Mouse (Mus musculus): Measurements from ENCODE around the gene Wbp1. TPM values are rescaled to one million over a fixed set of nuclear protein-coding genes. Genes with fewer than 3 reads are reported as not detected.

Gene Wbp1
- polyA plus RNA-seq, 1 experiment from 2014 or later, result 87.2 TPM

DNA sequence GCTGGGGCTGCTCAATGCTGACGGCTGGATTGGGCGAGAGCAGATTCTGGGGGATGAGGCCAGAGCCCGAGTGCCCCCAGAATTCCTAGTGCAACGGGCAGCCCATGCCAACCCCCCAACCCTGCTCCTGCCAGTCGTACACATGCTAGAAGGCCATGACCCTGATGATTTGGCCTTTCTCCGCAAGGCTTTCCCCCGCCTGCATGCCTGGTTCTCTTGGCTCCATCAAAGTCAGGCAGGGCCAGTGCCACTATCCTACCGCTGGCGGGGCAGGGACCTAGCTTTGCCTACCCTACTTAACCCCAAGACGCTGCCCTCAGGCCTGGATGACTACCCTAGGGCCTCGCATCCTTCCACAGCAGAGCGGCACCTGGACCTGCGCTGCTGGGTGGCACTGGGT, 3.7 kb downstream of the Wbp1 start:
- peak overlapping the region; percentile 65; the same call in 1 of the 2 replicates for H3K4me3 ChIP-seq (ENCODE audit: low read depth, low read length)
- no peak overlapping the region for H3K9ac ChIP-seq (ENCODE audit: low read depth, low read length)
- no peaks in the 10 kb centered on the region for H3K27me3 ChIP-seq (ENCODE audit: control insufficient read depth, insufficient read depth, low read length)
- H3K36me3 ChIP-seq (ENCODE audit: control insufficient read depth, insufficient read depth, low read length), result peaks cover 22% of the 10 kb centered on the region
- no peak for ATAC-seq (replicated peaks; ENCODE audit: insufficient number of reproducible peaks, low FRiP score, low TSS enrichment)
- no peak overlapping the region for H3K4me2 ChIP-seq
- H3K27ac ChIP-seq (ENCODE audit: low read depth, low read length), result no peak overlapping the region; the same call in 1 of the 2 replicates
- no peaks in the 10 kb centered on the region for H3K9me3 ChIP-seq (replicated peaks; ENCODE audit: control insufficient read depth, low read length)
- 88% methylated on average over 13 of the region's 13 CpGs for WGBS (ENCODE audit: insufficient replicate concordance)
- H3K4me1 ChIP-seq (ENCODE audit: control insufficient read depth, insufficient read depth, low read length), result peaks cover 28% of the 10 kb centered on the region

DNA sequence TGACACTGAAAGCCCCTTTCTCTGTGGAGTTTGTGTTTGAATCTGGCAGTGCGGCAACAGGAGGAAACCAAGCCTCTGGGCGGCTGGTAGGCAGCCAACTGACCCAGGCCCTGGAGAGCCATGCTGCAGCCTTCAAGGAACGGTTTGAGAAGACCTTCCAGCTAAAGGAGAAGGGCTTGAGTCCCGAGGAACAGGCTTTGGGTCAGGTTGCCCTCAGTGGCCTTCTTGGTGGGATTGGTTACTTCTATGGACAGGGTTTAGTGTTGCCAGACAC, 4.3 kb downstream of the Wbp1 start:
- Histone ChIP-seq H3K27me3 (ENCODE audit: control insufficient read depth, insufficient read depth, low read length) (no peaks in the 10 kb centered on the region), H3K4me3 (ENCODE audit: low read depth, low read length) (peak overlapping the region; percentile 65), H3K36me3 (ENCODE audit: control insufficient read depth, insufficient read depth, low read length) (peaks cover 22% of the 10 kb centered on the region), H3K4me2 (no peak overlapping the region; the same call in 1 of the 2 replicates), H3K9ac (ENCODE audit: low read depth, low read length) (0 out of 2 replicates have a peak overlapping the region, but pooled peaks have one; percentile 87), H3K4me1 (ENCODE audit: control insufficient read depth, insufficient read depth, low read length) (peaks cover 26% of the 10 kb centered on the region), H3K9me3 (replicated peaks; ENCODE audit: control insufficient read depth, low read length) (no peaks in the 10 kb centered on the region), H3K27ac (ENCODE audit: low read depth, low read length) (no peak overlapping the region)
- WGBS (ENCODE audit: insufficient replicate concordance), result 78% methylated on average over 4 of the region's 4 CpGs
- no peak for ATAC-seq (replicated peaks; ENCODE audit: insufficient number of reproducible peaks, low FRiP score, low TSS enrichment)

DNA sequence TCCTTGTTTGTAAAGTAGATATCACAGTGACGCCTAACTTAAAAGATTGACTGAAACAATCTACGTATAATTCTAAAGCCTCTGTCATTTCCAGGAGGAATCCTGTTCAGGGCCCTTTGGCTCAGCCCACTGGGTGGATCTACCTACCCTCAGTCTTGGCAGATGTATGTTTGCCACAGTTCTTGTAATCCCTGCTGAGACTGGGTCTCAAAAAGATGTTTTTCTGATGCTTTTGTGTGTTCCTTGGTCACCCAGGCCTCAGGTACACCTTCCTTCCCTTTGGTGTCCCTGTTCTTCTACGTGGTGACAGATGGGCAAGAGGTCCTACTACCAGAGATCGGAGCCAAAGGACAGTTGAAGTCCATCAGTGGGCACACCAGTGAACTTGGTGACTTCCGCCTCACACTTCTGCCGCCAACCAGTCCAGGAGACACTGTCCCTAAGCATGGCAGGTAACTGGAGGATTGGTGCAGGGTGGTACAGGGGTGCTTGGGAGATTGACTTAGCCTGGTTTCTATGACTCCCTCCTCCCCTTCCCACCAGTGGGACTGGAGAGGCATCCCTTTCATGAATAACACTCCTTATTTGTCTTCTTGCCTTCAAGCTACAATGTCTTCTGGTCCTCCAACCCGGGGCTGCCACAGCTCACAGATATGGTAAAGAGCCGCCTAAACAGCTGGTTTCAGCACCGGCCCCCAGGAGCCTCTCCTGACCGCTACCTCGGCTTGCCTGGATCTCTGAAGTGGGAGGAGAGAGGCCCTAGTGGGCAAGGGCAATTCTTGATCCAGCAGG, 4.8 kb downstream of the Wbp1 start:
- ATAC-seq (replicated peaks; ENCODE audit: insufficient number of reproducible peaks, low FRiP score, low TSS enrichment), result no peak
- 76% methylated on average over 11 of the region's 11 CpGs for WGBS (ENCODE audit: insufficient replicate concordance)
- H3K4me3 ChIP-seq (ENCODE audit: low read depth, low read length), result peak overlapping the region; percentile 65
- peak overlapping the region; percentile 89 for H3K4me2 ChIP-seq
- H3K27me3 ChIP-seq (ENCODE audit: control insufficient read depth, insufficient read depth, low read length), result no peaks in the 10 kb centered on the region
- 0 out of 2 replicates have a peak overlapping the region, but pooled peaks have one; percentile 87 for H3K27ac ChIP-seq (ENCODE audit: low read depth, low read length)
- H3K9me3 ChIP-seq (replicated peaks; ENCODE audit: control insufficient read depth, low read length), result no peaks in the 10 kb centered on the region
- peaks cover 22% of the 10 kb centered on the region for H3K36me3 ChIP-seq (ENCODE audit: control insufficient read depth, insufficient read depth, low read length)
- H3K9ac ChIP-seq (ENCODE audit: low read depth, low read length), result peak overlapping the region; percentile 87
- H3K4me1 ChIP-seq (ENCODE audit: control insufficient read depth, insufficient read depth, low read length), result peaks cover 26% of the 10 kb centered on the region

DNA sequence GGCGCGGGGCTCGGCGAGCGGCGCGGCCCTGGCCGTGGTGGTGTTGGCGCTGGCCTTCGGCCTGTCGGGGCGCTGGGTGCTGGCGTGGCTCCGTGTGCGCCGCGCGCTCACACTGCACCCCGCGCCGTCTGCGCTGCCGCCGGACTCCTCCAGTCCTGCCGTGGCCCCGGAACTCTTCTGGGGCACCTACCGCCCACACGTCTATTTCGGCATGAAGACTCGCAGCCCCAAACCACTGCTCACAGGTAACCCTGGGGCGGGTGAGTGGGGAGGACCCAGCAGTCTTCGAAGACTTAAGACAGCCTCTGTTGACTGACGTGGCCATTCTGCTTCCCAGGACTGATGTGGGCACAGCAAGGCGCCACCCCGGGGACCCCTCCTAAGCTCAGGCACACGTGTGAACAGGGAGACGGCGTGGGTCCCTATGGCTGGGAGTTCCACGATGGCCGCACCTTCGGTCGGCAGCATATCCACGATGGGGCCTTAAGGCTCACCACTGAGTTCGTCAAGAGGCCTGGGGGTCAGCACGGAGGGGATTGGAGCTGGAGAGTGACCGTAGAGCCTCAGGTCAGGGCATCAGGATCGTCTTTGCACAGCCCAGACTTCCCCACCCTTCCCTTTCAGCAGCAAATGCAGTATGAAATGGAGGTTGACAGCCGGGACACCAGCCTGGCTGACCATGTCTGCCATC, 5.5 kb downstream of the Wbp1 start:
- Histone ChIP-seq H3K4me2 (peak overlapping the region; percentile 89), H3K9me3 (replicated peaks; ENCODE audit: control insufficient read depth, low read length) (no peaks in the 10 kb centered on the region), H3K36me3 (ENCODE audit: control insufficient read depth, insufficient read depth, low read length) (peaks cover 22% of the 10 kb centered on the region), H3K9ac (ENCODE audit: low read depth, low read length) (peak overlapping the region; percentile 87), H3K4me1 (ENCODE audit: control insufficient read depth, insufficient read depth, low read length) (peaks cover 28% of the 10 kb centered on the region), H3K27me3 (ENCODE audit: control insufficient read depth, insufficient read depth, low read length) (no peaks in the 10 kb centered on the region), H3K27ac (ENCODE audit: low read depth, low read length) (peak overlapping the region; percentile 87), H3K4me3 (ENCODE audit: low read depth, low read length) (peak overlapping the region; percentile 65)
- WGBS (ENCODE audit: insufficient replicate concordance), result 2% methylated on average over 29 of the region's 48 CpGs
- 0 out of 2 replicates have a peak, but pooled peaks have one; percentile 17 for ATAC-seq (replicated peaks; ENCODE audit: insufficient number of reproducible peaks, low FRiP score, low TSS enrichment)

DNA sequence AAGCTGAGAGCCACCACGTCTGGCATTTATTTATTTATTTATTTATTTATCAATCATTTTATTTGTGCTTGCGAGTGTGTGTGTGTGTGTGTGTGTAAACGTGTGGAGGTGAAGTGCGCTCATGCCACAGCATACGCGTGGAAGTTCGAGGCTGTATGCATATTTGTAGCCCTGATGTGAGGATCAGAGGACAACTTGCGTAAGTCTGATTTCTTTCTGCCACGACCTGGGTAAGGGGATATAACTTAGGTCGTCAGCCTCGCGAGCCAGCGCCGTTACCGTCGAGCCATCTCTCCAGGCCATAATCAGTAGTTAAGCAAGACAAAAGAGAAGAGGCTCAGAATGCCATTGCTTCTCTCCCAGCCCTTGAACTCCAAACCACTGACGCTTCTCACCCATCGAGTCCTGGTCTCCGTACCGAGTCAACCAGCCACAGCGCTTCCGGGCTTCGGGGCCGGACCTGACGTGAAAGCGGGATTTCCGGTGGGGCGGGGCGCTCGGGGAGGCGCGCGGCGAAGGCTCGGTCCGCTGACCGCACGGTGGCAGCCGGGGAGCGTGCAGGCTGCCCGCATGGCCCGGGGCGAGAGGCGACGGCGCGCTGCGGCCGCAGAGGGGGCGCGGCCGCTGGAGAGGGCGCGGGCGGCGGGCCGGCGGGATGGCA, 6.2 kb downstream of the Wbp1 start, which contains the start of gene Mogs:
TSS of gene Mogs (plus strand) at position 486 of the 661 bp plus-strand sequence.
- Histone ChIP-seq H3K27me3 (ENCODE audit: control insufficient read depth, insufficient read depth, low read length) (no peaks in the 10 kb centered on the region), H3K4me2 (peak within 1 kb of the TSS; percentile 89), H3K9me3 (replicated peaks; ENCODE audit: control insufficient read depth, low read length) (no peaks in the 10 kb centered on the region), H3K4me3 (ENCODE audit: low read depth, low read length) (peak within 1 kb of the TSS; percentile 65), H3K4me1 (ENCODE audit: control insufficient read depth, insufficient read depth, low read length) (peaks cover 30% of the 10 kb centered on the region), H3K9ac (ENCODE audit: low read depth, low read length) (peak within 1 kb of the TSS; percentile 87), H3K36me3 (ENCODE audit: control insufficient read depth, insufficient read depth, low read length) (peaks cover 22% of the 10 kb centered on the region), H3K27ac (ENCODE audit: low read depth, low read length) (peak within 1 kb of the TSS; percentile 87)
- under 1% methylated on average over 46 of the region's 58 CpGs for WGBS (ENCODE audit: insufficient replicate concordance)
- ATAC-seq (replicated peaks; ENCODE audit: insufficient number of reproducible peaks, low FRiP score, low TSS enrichment), result peak; percentile 82

DNA sequence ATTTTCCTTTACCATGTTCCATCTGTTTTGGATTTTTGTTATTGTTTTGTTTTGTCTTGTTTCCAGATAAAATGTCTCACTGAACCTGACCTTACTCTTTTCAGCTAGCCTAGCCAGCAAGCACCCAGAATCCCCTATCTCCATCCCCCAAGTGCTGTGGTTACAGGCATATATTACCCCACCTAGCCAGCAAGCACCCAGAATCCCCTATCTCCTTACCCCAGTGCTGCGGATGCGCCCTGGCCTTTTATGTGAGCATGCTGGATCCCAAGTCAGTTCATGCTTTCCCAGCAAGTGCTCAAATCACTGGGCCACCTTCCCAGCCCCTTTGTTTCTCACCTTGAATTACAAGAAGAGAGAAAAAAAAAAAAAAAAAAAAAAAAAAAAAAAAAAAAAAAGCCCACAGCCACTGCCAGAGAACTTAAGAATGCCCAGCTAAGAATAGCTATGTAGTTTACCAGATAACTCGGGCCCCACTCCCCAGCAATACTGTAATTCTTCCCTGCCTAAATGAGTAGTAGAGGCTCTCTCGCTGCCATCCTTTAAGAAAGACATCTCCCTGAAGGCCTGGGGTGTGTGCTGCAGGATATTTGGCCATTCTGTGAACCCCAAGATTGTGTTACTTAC, 9.7 kb downstream of the Wbp1 start:
- H3K4me2 ChIP-seq, result no peak overlapping the region
- no peak overlapping the region for H3K27ac ChIP-seq (ENCODE audit: low read depth, low read length)
- WGBS (ENCODE audit: insufficient replicate concordance), result 77% methylated on average over 4 of the region's 4 CpGs
- H3K9ac ChIP-seq (ENCODE audit: low read depth, low read length), result no peak overlapping the region
- H3K27me3 ChIP-seq (ENCODE audit: control insufficient read depth, insufficient read depth, low read length), result no peaks in the 10 kb centered on the region
- ATAC-seq (replicated peaks; ENCODE audit: insufficient number of reproducible peaks, low FRiP score, low TSS enrichment), result no peak
- no peak overlapping the region for H3K4me3 ChIP-seq (ENCODE audit: low read depth, low read length)
- H3K4me1 ChIP-seq (ENCODE audit: control insufficient read depth, insufficient read depth, low read length), result peaks cover 32% of the 10 kb centered on the region
- H3K36me3 ChIP-seq (ENCODE audit: control insufficient read depth, insufficient read depth, low read length), result no peaks in the 10 kb centered on the region
- no peaks in the 10 kb centered on the region for H3K9me3 ChIP-seq (replicated peaks; ENCODE audit: control insufficient read depth, low read length)

DNA sequence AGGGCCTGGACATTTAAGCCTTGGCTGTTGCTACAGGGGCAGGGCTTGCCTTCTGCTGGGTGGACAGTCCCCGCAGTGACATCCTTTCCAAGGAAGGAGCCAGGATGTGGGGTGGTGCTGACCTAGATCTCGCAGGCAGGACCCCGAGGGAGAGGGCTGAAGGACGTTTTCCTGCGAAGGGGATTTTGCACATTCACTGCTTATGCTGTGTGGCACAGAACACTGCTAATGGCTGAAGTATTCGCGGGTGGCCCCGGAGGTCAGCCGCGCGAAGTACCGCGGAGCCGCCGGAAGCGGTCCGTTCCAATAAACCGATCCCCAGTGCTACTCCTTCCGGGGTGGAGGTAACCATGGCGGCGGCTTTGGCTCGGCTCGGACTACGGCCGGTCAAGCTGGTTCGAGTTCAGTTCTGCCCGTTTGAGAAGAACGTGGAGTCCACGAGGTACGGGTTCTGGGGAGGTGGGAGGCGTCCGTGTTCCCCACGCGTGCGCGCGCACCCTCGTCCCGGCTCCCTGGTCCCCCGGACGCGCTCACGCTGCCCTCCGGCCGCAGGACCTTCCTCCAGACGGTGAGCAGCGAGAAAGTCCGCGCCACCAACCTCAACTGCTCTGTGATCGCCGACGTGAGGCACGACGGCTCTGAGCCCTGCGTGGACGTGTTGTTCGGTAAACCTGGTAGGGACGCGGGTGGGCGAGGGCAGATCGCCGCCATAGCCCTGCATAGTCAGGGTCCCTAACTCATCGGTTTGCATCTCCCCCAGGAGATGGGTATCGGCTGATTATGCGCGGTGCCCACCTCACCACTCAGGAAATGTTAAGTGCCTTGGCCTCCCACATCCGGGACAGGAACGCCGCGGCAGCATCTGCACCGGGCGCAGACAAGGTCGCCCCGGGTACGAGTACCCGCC, 12.3 kb downstream of the Wbp1 start, which contains the start of gene Mrpl53:
TSS of gene Mrpl53 (plus strand) at position 279 of the 907 bp plus-strand sequence.
- under 1% methylated on average over 76 of the region's 76 CpGs for WGBS (ENCODE audit: insufficient replicate concordance)
- no peaks in the 10 kb centered on the region for H3K9me3 ChIP-seq (replicated peaks; ENCODE audit: control insufficient read depth, low read length)
- no peaks in the 10 kb centered on the region for H3K27me3 ChIP-seq (ENCODE audit: control insufficient read depth, insufficient read depth, low read length)
- ATAC-seq (replicated peaks; ENCODE audit: insufficient number of reproducible peaks, low FRiP score, low TSS enrichment), result peak; percentile 79
- H3K27ac ChIP-seq (ENCODE audit: low read depth, low read length), result peak within 1 kb of the TSS; percentile 65
- H3K4me3 ChIP-seq (ENCODE audit: low read depth, low read length), result peak within 1 kb of the TSS; percentile 66
- peak within 1 kb of the TSS; percentile 82 for H3K9ac ChIP-seq (ENCODE audit: low read depth, low read length)
- H3K36me3 ChIP-seq (ENCODE audit: control insufficient read depth, insufficient read depth, low read length), result no peaks in the 10 kb centered on the region
- peak within 1 kb of the TSS; percentile 82 for H3K4me2 ChIP-seq
- H3K4me1 ChIP-seq (ENCODE audit: control insufficient read depth, insufficient read depth, low read length), result peaks cover 21% of the 10 kb centered on the region

Measured in heart, embryonic 11.5 days (tissue).